Mouse (Mus musculus): ENCODE data around the gene Ltk. TPM values are rescaled to one million over a fixed set of nuclear protein-coding genes. Genes with fewer than 3 reads are reported as not detected.
A peak's percentile ranks its signal among the peaks of the same experiment; 100 is the strongest.
"Not testable (repeated sequence)": the region's sequence is repeated elsewhere in the genome, so short reads cannot be mapped to it uniquely, and the experiment has no call there.

The Ltk gene
- polyA plus RNA-seq, 1 experiment = 3.9 TPM

GRCm38 (mm10) chr2:119743808-119744162 is 16.4 kb downstream of the Ltk start:
- Histone ChIP-seq H3K4me3 (replicated peaks; ENCODE audit: extremely low read depth, low read depth, low read length) (no peak overlapping the region), H3K4me1 (ENCODE audit: control insufficient read depth, insufficient read depth, low read length) (peaks cover 3% of the 10 kb centered on the region; the same call in 1 of the 2 replicates)
- WGBS = 19% methylated on average over 22 of the region's 22 CpGs
- TF ChIP-seq POLR2A (IDR thresholded peaks at IDR 0.05; ENCODE audit: borderline replicate concordance, extremely low read depth, low read depth, low read length) (0 out of 2 replicates have a peak, but pooled peaks have one; percentile 9), CTCF (IDR thresholded peaks at IDR 0.05; ENCODE audit: insufficient read depth, low read length) (no peak)
- no peak for DNase-seq

GRCm38 (mm10) chr2:119743176-119743807 is 16.9 kb downstream of the Ltk start:
- no peak for TF ChIP-seq CTCF (IDR thresholded peaks at IDR 0.05; ENCODE audit: insufficient read depth, low read length)
- H3K4me1 ChIP-seq (ENCODE audit: control insufficient read depth, insufficient read depth, low read length) = peaks cover 3% of the 10 kb centered on the region; the same call in 1 of the 2 replicates
- WGBS = 13% methylated on average over 29 of the region's 31 CpGs
- peak; percentile 16 for DNase-seq
- H3K4me3 ChIP-seq (replicated peaks; ENCODE audit: extremely low read depth, low read depth, low read length) = no peak overlapping the region

GRCm38 (mm10) chr2:119742461-119743175 is 17.6 kb downstream of the Ltk start:
- Histone ChIP-seq H3K4me3 (replicated peaks; ENCODE audit: extremely low read depth, low read depth, low read length) (peak overlapping the region; percentile 51), H3K4me1 (ENCODE audit: control insufficient read depth, insufficient read depth, low read length) (peaks cover 3% of the 10 kb centered on the region; the same call in 1 of the 2 replicates)
- under 1% methylated on average over 70 of the region's 70 CpGs for WGBS
- DNase-seq = peak; percentile 63
- TF ChIP-seq POLR2A (IDR thresholded peaks at IDR 0.05; ENCODE audit: borderline replicate concordance, extremely low read depth, low read depth, low read length) (no peak), CTCF (IDR thresholded peaks at IDR 0.05; ENCODE audit: insufficient read depth, low read length) (no peak)

- 2% methylated on average over 50 of the region's 53 CpGs for WGBS
- DNase-seq = no peak
- Histone ChIP-seq H3K4me1 (ENCODE audit: control insufficient read depth, insufficient read depth, low read length) (peaks cover 3% of the 10 kb centered on the region; the same call in 1 of the 2 replicates), H3K4me3 (replicated peaks; ENCODE audit: extremely low read depth, low read depth, low read length) (peak within 1 kb of the TSS; percentile 59)
- TF ChIP-seq POLR2A (IDR thresholded peaks at IDR 0.05; ENCODE audit: borderline replicate concordance, extremely low read depth, low read depth, low read length) (peak; percentile 31; the same call in 1 of the 2 replicates), CTCF (IDR thresholded peaks at IDR 0.05; ENCODE audit: insufficient read depth, low read length) (no peak)
Measured at GRCm38 (mm10) chr2:119741581-119742411, 18.4 kb downstream of the Ltk start, which contains the start of gene Itpka. Gene Itpka, plus strand, starts transcription at chr2:119742337.

GRCm38 (mm10) chr2:119740567-119740966 is 19.7 kb downstream of the Ltk start:
- DNase-seq = no peak
- H3K4me3 ChIP-seq (replicated peaks; ENCODE audit: extremely low read depth, low read depth, low read length) = no peak overlapping the region
- WGBS = 23% methylated on average over 2 of the region's 2 CpGs
- H3K4me1 ChIP-seq (ENCODE audit: control insufficient read depth, insufficient read depth, low read length) = peaks cover 3% of the 10 kb centered on the region; the same call in 1 of the 2 replicates
- no peak for TF ChIP-seq CTCF (IDR thresholded peaks at IDR 0.05; ENCODE audit: insufficient read depth, low read length)

GRCm38 (mm10) chr2:119737124-119737523 is 23.1 kb downstream of the Ltk start:
- WGBS = 25% methylated on average over 12 of the region's 12 CpGs
- Histone ChIP-seq H3K4me1 (ENCODE audit: control insufficient read depth, insufficient read depth, low read length) (peaks cover 3% of the 10 kb centered on the region; the same call in 1 of the 2 replicates), H3K4me3 (replicated peaks; ENCODE audit: extremely low read depth, low read depth, low read length) (no peak overlapping the region)
- TF ChIP-seq CTCF (IDR thresholded peaks at IDR 0.05; ENCODE audit: insufficient read depth, low read length) (no peak), POLR2A (IDR thresholded peaks at IDR 0.05; ENCODE audit: borderline replicate concordance, extremely low read depth, low read depth, low read length) (no peak)
- no peak for DNase-seq

- TF ChIP-seq POLR2A (IDR thresholded peaks at IDR 0.05; ENCODE audit: borderline replicate concordance, extremely low read depth, low read depth, low read length) (no peak), CTCF (IDR thresholded peaks at IDR 0.05; ENCODE audit: insufficient read depth, low read length) (no peak)
- WGBS = 80% methylated on average over 4 of the region's 4 CpGs
Measured at GRCm38 (mm10) chr2:119730735-119731134, 29.5 kb downstream of the Ltk start.

GRCm38 (mm10) chr2:119727762-119728416 is 32.3 kb downstream of the Ltk start:
- H3K4me3 ChIP-seq (replicated peaks; ENCODE audit: extremely low read depth, low read depth, low read length) = no peak overlapping the region
- WGBS = 80% methylated on average over 3 of the region's 3 CpGs
- TF ChIP-seq POLR2A (IDR thresholded peaks at IDR 0.05; ENCODE audit: borderline replicate concordance, extremely low read depth, low read depth, low read length) (no peak), CTCF (IDR thresholded peaks at IDR 0.05; ENCODE audit: insufficient read depth, low read length) (no peak)
- no peaks in the 10 kb centered on the region for H3K4me1 ChIP-seq (ENCODE audit: control insufficient read depth, insufficient read depth, low read length)
- DNase-seq = no peak

More at GRCm38 (mm10) chr2:119730735-119731134, 29.5 kb downstream of the Ltk start:
- H3K4me3 ChIP-seq (replicated peaks; ENCODE audit: extremely low read depth, low read depth, low read length) = no peak overlapping the region
- H3K4me1 ChIP-seq (ENCODE audit: control insufficient read depth, insufficient read depth, low read length) = no peaks in the 10 kb centered on the region
- no peak for DNase-seq

- H3K4me1 ChIP-seq (ENCODE audit: control insufficient read depth, insufficient read depth, low read length) = no peaks in the 10 kb centered on the region
- no peak overlapping the region for H3K4me3 ChIP-seq (replicated peaks; ENCODE audit: extremely low read depth, low read depth, low read length)
- WGBS = 96% methylated on average over 8 of the region's 8 CpGs
- no peak for DNase-seq
- no peak for TF ChIP-seq POLR2A (IDR thresholded peaks at IDR 0.05; ENCODE audit: borderline replicate concordance, extremely low read depth, low read depth, low read length)
Measured at GRCm38 (mm10) chr2:119721070-119721469, 39.2 kb downstream of the Ltk start.

- 99% methylated on average over 2 of the region's 2 CpGs for WGBS
- not testable (repeated sequence) for H3K4me3 ChIP-seq (replicated peaks; ENCODE audit: extremely low read depth, low read depth, low read length); H3K4me1 ChIP-seq (ENCODE audit: control insufficient read depth, insufficient read depth, low read length); DNase-seq
Measured at GRCm38 (mm10) chr2:119715868-119716267, 44.4 kb downstream of the Ltk start.
